Mouse (Mus musculus): ENCODE measurements around the gene AF067063. TPM values are rescaled to one million over a fixed set of nuclear protein-coding genes. Genes with fewer than 3 reads are reported as not detected.

AF067063 gene
- polyA plus RNA-seq, 1 experiment from 2014 or later: not detected

GRCm38 (mm10) chr13:119797656-119798055 is 32.4 kb downstream of the AF067063 start:
- Histone ChIP-seq H3K27me3 (replicated peaks) (no peaks in the 10 kb centered on the region), H3K36me3 (no peaks in the 10 kb centered on the region), H3K4me1 (no peaks in the 10 kb centered on the region), H3K27ac (replicated peaks) (no peak overlapping the region), H3K9me3 (no peaks in the 10 kb centered on the region), H3K9ac (no peak overlapping the region), H3K4me2 (no peak overlapping the region), H3K4me3 (no peak overlapping the region)
- ATAC-seq (ENCODE audit: extremely low read depth, insufficient number of reproducible peaks, low FRiP score, low TSS enrichment): no peak
- 49% methylated on average over 4 of the region's 4 CpGs for WGBS

GRCm38 (mm10) chr13:119792791-119793404 is 37.1 kb downstream of the AF067063 start:
- WGBS: 56% methylated on average over 5 of the region's 5 CpGs
- H3K27ac ChIP-seq (replicated peaks): no peak overlapping the region
- no peak overlapping the region for H3K4me3 ChIP-seq
- peaks cover 19% of the 10 kb centered on the region for H3K4me1 ChIP-seq
- no peaks in the 10 kb centered on the region for H3K27me3 ChIP-seq (replicated peaks)
- no peak overlapping the region for H3K9ac ChIP-seq
- no peaks in the 10 kb centered on the region for H3K9me3 ChIP-seq
- H3K36me3 ChIP-seq: peaks cover 12% of the 10 kb centered on the region
- ATAC-seq (ENCODE audit: extremely low read depth, insufficient number of reproducible peaks, low FRiP score, low TSS enrichment): no peak
- no peak overlapping the region for H3K4me2 ChIP-seq

- no peaks in the 10 kb centered on the region for H3K9me3 ChIP-seq
- peaks cover 19% of the 10 kb centered on the region for H3K4me1 ChIP-seq
- H3K4me3 ChIP-seq: peak overlapping the region; percentile 89
- 2% methylated on average over 18 of the region's 18 CpGs for WGBS
- peak overlapping the region; percentile 97 for H3K9ac ChIP-seq
- H3K27me3 ChIP-seq (replicated peaks): no peaks in the 10 kb centered on the region
- H3K27ac ChIP-seq (replicated peaks): peak overlapping the region; percentile 98
- H3K36me3 ChIP-seq: peaks cover 24% of the 10 kb centered on the region
- peak overlapping the region; percentile 91 for H3K4me2 ChIP-seq
- no peak for ATAC-seq (ENCODE audit: extremely low read depth, insufficient number of reproducible peaks, low FRiP score, low TSS enrichment)
These were observed 38.4 kb downstream of the AF067063 start for GRCm38 (mm10) chr13:119791580-119792135.

GRCm38 (mm10) chr13:119790761-119791579 is 39.0 kb downstream of the AF067063 start, which contains the start of gene Zfp131:
TSS of gene Zfp131 (minus strand) at chr13:119790889.
- WGBS: under 1% methylated on average over 58 of the region's 86 CpGs
- H3K4me1 ChIP-seq: peaks cover 19% of the 10 kb centered on the region
- no peaks in the 10 kb centered on the region for H3K27me3 ChIP-seq (replicated peaks)
- H3K9me3 ChIP-seq: no peaks in the 10 kb centered on the region
- H3K27ac ChIP-seq (replicated peaks): peak within 1 kb of the TSS; percentile 98
- peak within 1 kb of the TSS; percentile 97 for H3K9ac ChIP-seq
- H3K4me2 ChIP-seq: peak within 1 kb of the TSS; percentile 91
- H3K36me3 ChIP-seq: peaks cover 29% of the 10 kb centered on the region
- peak within 1 kb of the TSS; percentile 89 for H3K4me3 ChIP-seq
- peak; percentile 98 for ATAC-seq (ENCODE audit: extremely low read depth, insufficient number of reproducible peaks, low FRiP score, low TSS enrichment)

GRCm38 (mm10) chr13:119789851-119790717 is 39.9 kb downstream of the AF067063 start:
- peak; percentile 65 for ATAC-seq (ENCODE audit: extremely low read depth, insufficient number of reproducible peaks, low FRiP score, low TSS enrichment)
- WGBS: 1% methylated on average over 44 of the region's 66 CpGs
- Histone ChIP-seq H3K27ac (replicated peaks) (peak overlapping the region; percentile 98), H3K9me3 (no peaks in the 10 kb centered on the region), H3K9ac (peak overlapping the region; percentile 97), H3K36me3 (peaks cover 38% of the 10 kb centered on the region), H3K27me3 (replicated peaks) (no peaks in the 10 kb centered on the region), H3K4me3 (peak overlapping the region; percentile 89), H3K4me1 (peaks cover 19% of the 10 kb centered on the region), H3K4me2 (peak overlapping the region; percentile 76)

GRCm38 (mm10) chr13:119783581-119783980 is 46.4 kb downstream of the AF067063 start:
- WGBS: 79% methylated on average over 4 of the region's 4 CpGs
- Histone ChIP-seq H3K9ac (no peak overlapping the region), H3K36me3 (peaks cover 93% of the 10 kb centered on the region), H3K9me3 (no peaks in the 10 kb centered on the region), H3K4me3 (no peak overlapping the region), H3K4me2 (no peak overlapping the region), H3K4me1 (peaks cover 1% of the 10 kb centered on the region), H3K27ac (replicated peaks) (no peak overlapping the region), H3K27me3 (replicated peaks) (no peaks in the 10 kb centered on the region)
- no peak for ATAC-seq (ENCODE audit: extremely low read depth, insufficient number of reproducible peaks, low FRiP score, low TSS enrichment)

Other genes starting within 250 kb of the AF067063 start
- gene Ccl28, start 206.4 kb downstream of the AF067063 start, polyA plus RNA-seq (2015; fragmentation: Nextera tagmentation; extraction: Ambion mirVana): 0.06 TPM in 1 of 2 replicates, not detected in the other
- gene Hmgcs1, start 139.8 kb downstream of the AF067063 start, polyA plus RNA-seq (2015; fragmentation: Nextera tagmentation; extraction: Ambion mirVana): 76.1 and 78.9 TPM in 2 replicates
- gene Nim1k, start 74.3 kb downstream of the AF067063 start, polyA plus RNA-seq (2015; fragmentation: Nextera tagmentation; extraction: Ambion mirVana): 0.50 and 0.53 TPM in 2 replicates
- gene Zfp131, start 39.3 kb downstream of the AF067063 start, polyA plus RNA-seq (2015; fragmentation: Nextera tagmentation; extraction: Ambion mirVana): 20.7 and 20.8 TPM in 2 replicates
- gene D13Ertd608e, start 5.8 kb upstream of the AF067063 start, polyA plus RNA-seq (2015; fragmentation: Nextera tagmentation; extraction: Ambion mirVana): not detected in 2 replicates
- not detected in 2 replicates for gene Tcstv1, start 64.6 kb upstream of the AF067063 start, polyA plus RNA-seq (2015; fragmentation: Nextera tagmentation; extraction: Ambion mirVana)
- not detected in 2 replicates for gene Gm21761, start 99.1 kb upstream of the AF067063 start, polyA plus RNA-seq (2015; fragmentation: Nextera tagmentation; extraction: Ambion mirVana)
- not detected in 2 replicates for gene B020031M17Rik, start 120.6 kb upstream of the AF067063 start, polyA plus RNA-seq (2015; fragmentation: Nextera tagmentation; extraction: Ambion mirVana)
- not detected in 2 replicates for gene Gm36079, start 196.8 kb upstream of the AF067063 start, polyA plus RNA-seq (2015; fragmentation: Nextera tagmentation; extraction: Ambion mirVana)
- gene Gm21188, start 222.0 kb upstream of the AF067063 start, polyA plus RNA-seq (2015; fragmentation: Nextera tagmentation; extraction: Ambion mirVana): not detected in 2 replicates